Mouse (Mus musculus): Measurements from ENCODE around the gene Nubpl.

DNA sequence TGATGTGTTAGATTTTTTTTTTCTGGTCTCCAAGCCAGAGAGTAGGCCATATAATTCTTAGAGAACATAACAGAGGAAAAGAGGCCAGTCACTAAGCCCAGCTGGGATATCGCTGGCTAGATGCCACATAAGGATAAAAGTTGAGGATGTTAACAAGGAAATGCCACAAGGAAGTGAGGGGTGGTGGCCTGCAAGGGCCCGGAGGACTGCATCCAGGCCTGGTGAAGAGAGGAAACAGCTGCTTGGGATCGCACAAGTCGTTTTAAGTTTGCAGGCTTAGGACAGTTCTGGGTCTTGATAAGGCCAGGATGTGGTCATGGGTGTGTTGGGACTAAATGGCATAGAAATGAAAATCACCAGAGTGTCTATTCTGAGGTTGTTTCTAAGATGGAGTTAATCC lies 191.0 kb downstream of the Nubpl start:
- no peak for TF ChIP-seq POLR2A (IDR thresholded peaks at IDR 0.05; ENCODE audit: control insufficient read depth, extremely low read depth, insufficient read depth, low read length, poor library complexity)
- TF ChIP-seq CTCF (IDR thresholded peaks at IDR 0.05; ENCODE audit: borderline replicate concordance, control insufficient read depth, extremely low read depth, insufficient read depth, low read length, poor library complexity), result no peak

All from thymus, adult 2 months (tissue).